Mouse (Mus musculus): ENCODE results near the gene Trdmt1.

- TF ChIP-seq CTCF (IDR thresholded peaks at IDR 0.05; ENCODE audit: borderline replicate concordance, insufficient read depth, low read length) (no peak), POLR2A (IDR thresholded peaks at IDR 0.05; ENCODE audit: low read depth, low read length) (no peak)
Measured at GRCm38 (mm10) chr2:13570122-13570521, 25.7 kb upstream of the Trdmt1 start.

All from embryonic fibroblast, embryonic 13.5 days (primary cell).